Mouse (Mus musculus) hindlimb bud, embryonic 11.5 days (tissue): ENCODE results near the gene Gm1140.
"Not testable (repeated sequence)": the region's sequence is repeated elsewhere in the genome, so short reads cannot be mapped to it uniquely, and the experiment has no call there.

Source experiments
- DNase-seq: peaks from one replicate; pipeline ENCODE4 v3.0.0-alpha.2; 2012; ENCODE audit warnings: low read depth, low spot score; ENCODE audit errors: extremely low spot score

The Gm1140 gene

GRCm38 (mm10) chrX:67693462-67693861, at the start of gene Gm1140:
Gene Gm1140, minus strand, starts transcription at chrX:67693562.
- not testable (repeated sequence) for DNase-seq

DNA sequence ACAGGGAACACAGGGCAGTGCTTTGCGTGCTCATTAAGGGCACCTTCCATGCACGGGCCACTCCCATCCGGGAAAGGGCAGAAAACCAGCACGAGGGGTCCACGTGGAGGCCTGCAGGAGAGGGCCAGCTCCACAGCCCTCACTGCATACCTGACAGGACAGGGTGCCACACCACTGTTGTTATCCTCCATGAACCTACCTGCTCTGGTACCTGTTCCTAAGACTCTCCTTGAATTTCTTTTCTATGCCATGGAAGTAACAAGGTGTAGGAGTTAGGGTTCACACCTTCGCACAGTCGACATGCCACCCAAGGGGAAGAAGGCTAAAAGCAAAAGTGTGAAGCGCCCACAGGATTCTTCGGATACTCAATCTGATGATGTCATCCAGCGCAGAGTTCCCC, 2.0 kb upstream of the Gm1140 start, which contains the start of gene Gm14692:
Gene Gm14692 (plus strand): TSS at position 301 of the 400 bp plus-strand sequence.
- DNase-seq, result not testable (repeated sequence)
